Mouse (Mus musculus) embryonic facial prominence, embryonic 13.5 days (tissue): ENCODE data around the gene H2al1c. TPM values are rescaled to one million over a fixed set of nuclear protein-coding genes. Genes with fewer than 3 reads are reported as not detected.
"Not testable (repeated sequence)": the region's sequence is repeated elsewhere in the genome, so short reads cannot be mapped to it uniquely, and the experiment has no call there.

Experiments used
- ATAC-seq: fragments of 200-750 bp; cut with Nextera tagmentation; 2 replicates; pipeline ENCODE4 v1.8.0; 2017; ENCODE audit warnings: low read depth; ENCODE audit not compliant: insufficient number of reproducible peaks, insufficient read depth, low FRiP score, low TSS enrichment
- H3K27ac ChIP-seq: fragments of 300-500 bp; sonication (generic); 2 replicates; pipeline ENCODE4 v1.5.1; 2015; ENCODE audit warnings: moderate library complexity, mild to moderate bottlenecking, inconsistent platforms
- H3K27me3 ChIP-seq: fragments of 300-500 bp; sonication (generic); 2 replicates; pipeline ENCODE4 v1.6.1; 2015; ENCODE audit warnings: mild to moderate bottlenecking, inconsistent platforms
- H3K36me3 ChIP-seq: fragments of 300-500 bp; sonication (generic); 2 replicates; pipeline ENCODE4 v1.6.1; 2015; ENCODE audit warnings: mild to moderate bottlenecking, inconsistent platforms
- H3K4me1 ChIP-seq: fragments of 300-500 bp; sonication (generic); 2 replicates; pipeline ENCODE4 v1.6.1; 2015; ENCODE audit warnings: inconsistent platforms
- H3K4me2 ChIP-seq: fragments of 300-500 bp; sonication (generic); 2 replicates; pipeline ENCODE4 v1.6.1; 2015; ENCODE audit warnings: moderate library complexity, mild to moderate bottlenecking, inconsistent platforms
- H3K4me3 ChIP-seq: fragments of 300-500 bp; sonication (generic); 2 replicates; pipeline ENCODE4 v1.5.1; 2015; ENCODE audit warnings: mild to moderate bottlenecking, inconsistent platforms
- H3K9ac ChIP-seq: fragments of 300-500 bp; sonication (generic); 2 replicates; pipeline ENCODE4 v1.6.1; 2015; ENCODE audit warnings: mild to moderate bottlenecking, inconsistent platforms
- H3K9me3 ChIP-seq: fragments of 300-500 bp; sonication (generic); 2 replicates; pipeline ENCODE4 v1.6.1; 2016; ENCODE audit warnings: inconsistent platforms
- WGBS: fragments of 180-500 bp; shearing (Covaris S2); methylation state at CpG from one replicate; pipeline ENCODE4 v1.1.7; 2015; ENCODE audit warnings: mixed read lengths; 5-methylcytosine and 5-hydroxymethylcytosine counted together
- polyA plus RNA-seq: library from polyadenylated mRNA; unstranded; fragments of >200 nt; fragmentation: Nextera tagmentation; extraction: Ambion mirVana; gene quantifications from 2 replicates; pipeline ENCODE4 v1.2.1, GENCODE M21; 2015

The H2al1c gene
- polyA plus RNA-seq, 1 experiment from 2014 or later: not detected

DNA sequence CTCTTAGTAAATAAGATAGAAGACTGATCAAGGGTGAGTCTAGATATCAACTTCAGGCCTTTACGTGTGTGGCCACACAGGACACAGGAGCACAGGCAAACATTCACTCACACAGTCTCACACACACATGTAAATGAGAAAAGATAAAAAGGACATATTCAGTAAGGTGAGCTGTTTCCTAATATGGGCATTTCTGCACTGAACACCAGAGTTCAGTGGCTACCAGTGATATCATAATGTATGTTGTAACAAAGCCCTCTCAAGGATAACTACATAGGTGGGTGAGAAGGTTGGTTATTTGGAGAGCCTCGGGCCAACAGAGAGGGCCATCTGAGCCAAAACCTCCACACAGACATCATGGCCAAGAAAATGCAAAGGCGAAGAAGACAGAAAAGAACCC is 6.2 kb downstream of the H2al1c start, which contains the start of gene H2al1e:
H2al1e (plus strand) TSS at position 301 of the 400 bp plus-strand sequence.
- ATAC-seq, H3K9me3 ChIP-seq, H3K4me1 ChIP-seq, H3K27ac ChIP-seq, H3K27me3 ChIP-seq, H3K4me2 ChIP-seq, H3K4me3 ChIP-seq, H3K36me3 ChIP-seq, H3K9ac ChIP-seq: not testable (repeated sequence)
- no CpG with 5 or more reads among the region's 3 CpGs for WGBS

DNA sequence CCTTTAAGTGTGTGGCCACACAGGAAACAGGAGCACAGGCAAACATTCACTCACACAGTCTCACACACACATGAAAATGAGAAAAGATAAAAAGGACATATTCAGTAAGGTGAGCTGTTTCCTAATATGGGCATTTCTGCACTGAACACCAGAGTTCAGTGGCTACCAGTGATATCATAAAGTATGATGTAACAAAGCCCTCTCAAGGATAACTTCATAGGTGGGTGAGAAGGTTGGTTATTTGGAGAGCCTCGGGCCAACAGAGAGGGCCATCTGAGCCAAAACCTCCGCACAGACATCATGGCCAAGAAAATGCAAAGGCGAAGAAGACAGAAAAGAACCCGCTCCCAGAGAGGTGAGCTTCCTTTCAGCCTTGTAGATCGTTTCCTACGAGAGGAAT is 9.4 kb downstream of the H2al1c start, which contains the start of gene H2al1f:
H2al1f (plus strand) TSS at position 301 of the 400 bp plus-strand sequence.
- H3K4me1 ChIP-seq, H3K27me3 ChIP-seq, H3K9me3 ChIP-seq, ATAC-seq, H3K4me3 ChIP-seq, H3K4me2 ChIP-seq, H3K36me3 ChIP-seq, H3K27ac ChIP-seq, H3K9ac ChIP-seq: not testable (repeated sequence)
- WGBS: no CpG with 5 or more reads among the region's 6 CpGs

DNA sequence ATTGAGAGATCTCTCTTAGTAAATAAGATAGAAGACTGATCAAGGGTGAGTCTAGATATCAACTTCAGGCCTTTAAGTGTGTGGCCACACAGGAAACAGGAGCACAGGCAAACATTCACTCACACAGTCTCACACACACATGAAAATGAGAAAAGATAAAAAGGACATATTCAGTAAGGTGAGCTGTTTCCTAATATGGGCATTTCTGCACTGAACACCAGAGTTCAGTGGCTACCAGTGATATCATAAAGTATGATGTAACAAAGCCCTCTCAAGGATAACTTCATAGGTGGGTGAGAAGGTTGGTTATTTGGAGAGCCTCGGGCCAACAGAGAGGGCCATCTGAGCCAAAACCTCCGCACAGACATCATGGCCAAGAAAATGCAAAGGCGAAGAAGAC is 12.5 kb downstream of the H2al1c start, which contains the start of gene H2al1g:
H2al1g (plus strand) TSS at position 301 of the 400 bp plus-strand sequence.
- not testable (repeated sequence) for ATAC-seq

DNA sequence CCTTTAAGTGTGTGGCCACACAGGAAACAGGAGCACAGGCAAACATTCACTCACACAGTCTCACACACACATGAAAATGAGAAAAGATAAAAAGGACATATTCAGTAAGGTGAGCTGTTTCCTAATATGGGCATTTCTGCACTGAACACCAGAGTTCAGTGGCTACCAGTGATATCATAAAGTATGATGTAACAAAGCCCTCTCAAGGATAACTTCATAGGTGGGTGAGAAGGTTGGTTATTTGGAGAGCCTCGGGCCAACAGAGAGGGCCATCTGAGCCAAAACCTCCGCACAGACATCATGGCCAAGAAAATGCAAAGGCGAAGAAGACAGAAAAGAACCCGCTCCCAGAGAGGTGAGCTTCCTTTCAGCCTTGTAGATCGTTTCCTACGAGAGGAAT is 15.7 kb downstream of the H2al1c start, which contains the start of gene H2al1h:
H2al1h (plus strand) TSS at position 301 of the 400 bp plus-strand sequence.
- not testable (repeated sequence) for H3K4me2 ChIP-seq, H3K9ac ChIP-seq, H3K4me3 ChIP-seq, H3K9me3 ChIP-seq, H3K27ac ChIP-seq, H3K4me1 ChIP-seq, H3K36me3 ChIP-seq, ATAC-seq, H3K27me3 ChIP-seq
- no CpG with 5 or more reads among the region's 6 CpGs for whole genome bisulfite sequencing

More for the DNA sequence above, 12.5 kb downstream of the H2al1c start, which contains the start of gene H2al1g:
- not testable (repeated sequence) for H3K4me2 ChIP-seq, H3K9me3 ChIP-seq, H3K9ac ChIP-seq, H3K27ac ChIP-seq, H3K4me1 ChIP-seq, H3K4me3 ChIP-seq, H3K27me3 ChIP-seq, H3K36me3 ChIP-seq
- no CpG with 5 or more reads among the region's 3 CpGs for WGBS

DNA sequence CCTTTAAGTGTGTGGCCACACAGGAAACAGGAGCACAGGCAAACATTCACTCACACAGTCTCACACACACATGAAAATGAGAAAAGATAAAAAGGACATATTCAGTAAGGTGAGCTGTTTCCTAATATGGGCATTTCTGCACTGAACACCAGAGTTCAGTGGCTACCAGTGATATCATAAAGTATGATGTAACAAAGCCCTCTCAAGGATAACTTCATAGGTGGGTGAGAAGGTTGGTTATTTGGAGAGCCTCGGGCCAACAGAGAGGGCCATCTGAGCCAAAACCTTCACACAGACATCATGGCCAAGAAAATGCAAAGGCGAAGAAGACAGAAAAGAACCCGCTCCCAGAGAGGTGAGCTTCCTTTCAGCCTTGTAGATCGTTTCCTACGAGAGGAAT is 18.9 kb downstream of the H2al1c start, which contains the start of gene H2al1i:
H2al1i (plus strand) TSS at position 301 of the 400 bp plus-strand sequence.
- not testable (repeated sequence) for H3K4me3 ChIP-seq, H3K4me2 ChIP-seq, H3K4me1 ChIP-seq, H3K9ac ChIP-seq, ATAC-seq, H3K36me3 ChIP-seq, H3K9me3 ChIP-seq, H3K27ac ChIP-seq, H3K27me3 ChIP-seq
- WGBS: no CpG with 5 or more reads among the region's 5 CpGs

DNA sequence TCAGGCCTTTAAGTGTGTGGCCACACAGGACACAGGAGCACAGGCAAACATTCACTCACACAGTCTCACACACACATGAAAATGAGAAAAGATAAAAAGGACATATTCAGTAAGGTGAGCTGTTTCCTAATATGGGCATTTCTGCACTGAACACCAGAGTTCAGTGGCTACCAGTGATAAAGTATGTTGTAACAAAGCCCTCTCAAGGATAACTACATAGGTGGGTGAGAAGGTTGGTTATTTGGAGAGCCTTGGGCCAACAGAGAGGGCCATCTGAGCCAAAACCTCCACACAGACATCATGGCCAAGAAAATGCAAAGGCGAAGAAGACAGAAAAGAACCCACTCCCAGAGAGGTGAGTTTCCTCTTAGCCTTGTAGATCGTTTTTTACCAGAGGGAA is 22.1 kb downstream of the H2al1c start, which contains the start of gene H2al1j:
H2al1j (plus strand) TSS at position 301 of the 400 bp plus-strand sequence.
- 90% methylated on average over 2 of the region's 2 CpGs for WGBS
- H3K4me1 ChIP-seq, H3K9ac ChIP-seq, H3K27ac ChIP-seq, H3K9me3 ChIP-seq, H3K4me3 ChIP-seq, H3K4me2 ChIP-seq, ATAC-seq, H3K36me3 ChIP-seq: not testable (repeated sequence)
- H3K27me3 ChIP-seq: 0 out of 2 replicates have a peak, but pooled peaks cover 12% of the 10 kb centered on the region

DNA sequence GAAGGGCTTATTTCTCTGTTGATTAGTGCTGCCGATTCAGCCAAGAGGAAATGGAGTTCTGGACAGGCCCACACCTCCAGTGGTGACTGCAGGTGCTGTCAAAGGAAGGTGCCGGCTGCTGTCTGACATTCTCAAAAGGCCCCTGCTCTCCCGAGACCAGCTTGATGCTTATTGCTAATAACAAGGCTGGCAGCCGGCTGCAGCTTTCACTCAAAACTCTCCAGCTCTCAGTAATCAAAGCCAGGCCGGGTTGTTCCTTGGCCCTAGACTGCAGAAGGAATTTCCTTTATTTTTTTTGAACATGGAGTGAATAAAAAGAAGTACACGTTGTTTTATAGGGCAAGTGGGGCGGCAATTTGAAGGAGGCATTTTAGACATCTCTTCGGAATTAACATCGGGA is 40.3 kb downstream of the H2al1c start:
- no peak overlapping the region for H3K9ac ChIP-seq
- 37% methylated on average over 9 of the region's 9 CpGs for WGBS
- H3K9me3 ChIP-seq: no peaks in the 10 kb centered on the region
- H3K4me2 ChIP-seq: peak overlapping the region; percentile 33
- H3K4me1 ChIP-seq: peaks cover 18% of the 10 kb centered on the region
- no peak for ATAC-seq
- peaks cover 44% of the 10 kb centered on the region for H3K27me3 ChIP-seq
- H3K4me3 ChIP-seq: no peak overlapping the region
- H3K36me3 ChIP-seq: no peaks in the 10 kb centered on the region
- H3K27ac ChIP-seq: no peak overlapping the region

DNA sequence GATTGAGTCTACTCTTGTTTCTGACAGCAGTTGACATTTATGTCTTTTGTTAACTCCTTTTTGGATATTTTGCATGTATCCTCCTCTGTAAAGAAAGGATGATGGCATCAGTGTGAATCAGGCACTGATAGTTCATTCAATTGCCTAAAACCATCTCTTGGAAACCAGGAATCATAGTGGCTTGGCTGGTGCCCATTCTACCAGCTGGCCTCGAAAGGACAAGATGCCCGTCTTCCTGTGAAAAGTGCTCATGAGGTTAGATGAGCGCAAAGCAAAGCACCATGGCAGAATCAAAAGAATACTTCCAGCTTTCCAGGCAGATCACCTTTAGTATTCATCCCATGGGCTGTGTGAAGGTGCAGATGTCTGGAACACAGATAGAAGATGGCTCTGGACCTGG is 41.3 kb downstream of the H2al1c start:
- peaks cover 42% of the 10 kb centered on the region for H3K27me3 ChIP-seq
- H3K9me3 ChIP-seq: no peaks in the 10 kb centered on the region
- ATAC-seq: no peak
- WGBS: 76% methylated on average over 3 of the region's 3 CpGs
- H3K4me2 ChIP-seq: no peak overlapping the region
- H3K4me1 ChIP-seq: peaks cover 18% of the 10 kb centered on the region
- no peak overlapping the region for H3K4me3 ChIP-seq
- H3K36me3 ChIP-seq: no peaks in the 10 kb centered on the region
- H3K27ac ChIP-seq: no peak overlapping the region
- no peak overlapping the region for H3K9ac ChIP-seq

Other genes with a start within 250 kb of the H2al1c start
- gene H2al1a, start 6.4 kb upstream of the H2al1c start, polyA plus RNA-seq: not detected in 2 replicates
- gene H2al1b, start 3.2 kb upstream of the H2al1c start, polyA plus RNA-seq: not detected in 2 replicates
- gene H2al1d, start 3.2 kb downstream of the H2al1c start, polyA plus RNA-seq: not detected in 2 replicates
- not detected in 2 replicates for gene H2al1e, start 6.3 kb downstream of the H2al1c start, polyA plus RNA-seq
- gene H2al1f, start 9.5 kb downstream of the H2al1c start, polyA plus RNA-seq: not detected in 2 replicates
- not detected in 2 replicates for gene H2al1g, start 12.6 kb downstream of the H2al1c start, polyA plus RNA-seq
- not detected in 2 replicates for gene H2al1h, start 15.8 kb downstream of the H2al1c start, polyA plus RNA-seq
- not detected in 2 replicates for gene H2al1i, start 19.0 kb downstream of the H2al1c start, polyA plus RNA-seq
- not detected in 2 replicates for gene H2al1j, start 22.2 kb downstream of the H2al1c start, polyA plus RNA-seq